Mouse (Mus musculus) midbrain, embryonic 16.5 days (tissue): ENCODE measurements around the gene Fam126a. TPM values are rescaled to one million over a fixed set of nuclear protein-coding genes. Genes with fewer than 3 reads are reported as not detected.

Source experiments
- ATAC-seq: fragments of 200-750 bp; cut with Nextera tagmentation; 2 replicates; pipeline ENCODE4 v1.8.0; 2017; ENCODE audit warnings: moderate TSS enrichment
- H3K27ac ChIP-seq: fragments of 300-500 bp; sonication (generic); 2 replicates; pipeline ENCODE4 v1.5.1; 2014; ENCODE audit warnings: mild to moderate bottlenecking, low read length, mixed read lengths
- H3K27me3 ChIP-seq: fragments of 300-500 bp; sonication (generic); 2 replicates; pipeline ENCODE4 v1.6.1; 2014; ENCODE audit warnings: low read depth, low read length, mixed read lengths; ENCODE audit not compliant: control insufficient read depth, insufficient read depth
- H3K36me3 ChIP-seq: fragments of 300-500 bp; sonication (generic); 2 replicates; pipeline ENCODE4 v1.6.1; 2014; ENCODE audit warnings: mild to moderate bottlenecking, low read length, moderate library complexity, mixed read lengths; ENCODE audit not compliant: control insufficient read depth, insufficient read depth
- H3K4me1 ChIP-seq: fragments of 300-500 bp; sonication (generic); 2 replicates; pipeline ENCODE4 v1.6.1; 2014; ENCODE audit warnings: mild to moderate bottlenecking, low read length, mixed read lengths; ENCODE audit not compliant: control insufficient read depth, insufficient read depth
- H3K4me2 ChIP-seq: fragments of 300-500 bp; sonication (generic); 2 replicates; pipeline ENCODE4 v1.6.1; 2014; ENCODE audit warnings: mild to moderate bottlenecking, low read length, mixed read lengths
- H3K4me3 ChIP-seq: fragments of 300-500 bp; sonication (generic); 2 replicates; pipeline ENCODE4 v1.5.1; 2014; ENCODE audit warnings: low read depth, mild to moderate bottlenecking, low read length, moderate library complexity, mixed read lengths
- H3K9ac ChIP-seq: fragments of 300-500 bp; sonication (generic); 2 replicates; pipeline ENCODE4 v1.6.1; 2014; ENCODE audit warnings: low read depth, low read length, mixed read lengths
- H3K9me3 ChIP-seq: fragments of 300-500 bp; sonication (generic); replicated peaks from 2 replicates; pipeline ENCODE4 v1.6.1; 2014; ENCODE audit warnings: mild to moderate bottlenecking, low read length, mixed read lengths; ENCODE audit not compliant: control insufficient read depth, poor library complexity, severe bottlenecking
- WGBS: fragments of 180-500 bp; shearing (Covaris S2); extraction: QIAGEN DNeasy Blood & Tissue Kit; methylation state at CpG from one replicate; pipeline ENCODE4 v1.1.7; 2014; 5-methylcytosine and 5-hydroxymethylcytosine counted together
- polyA plus RNA-seq: library from polyadenylated mRNA; unstranded; fragments of >200 nt; fragmentation: Nextera tagmentation; extraction: Ambion mirVana; gene quantifications from 2 replicates; pipeline ENCODE4 v1.2.1, GENCODE M21; 2015

The Fam126a gene
- polyA plus RNA-seq, 1 experiment from 2014 or later: 29.8 TPM

DNA sequence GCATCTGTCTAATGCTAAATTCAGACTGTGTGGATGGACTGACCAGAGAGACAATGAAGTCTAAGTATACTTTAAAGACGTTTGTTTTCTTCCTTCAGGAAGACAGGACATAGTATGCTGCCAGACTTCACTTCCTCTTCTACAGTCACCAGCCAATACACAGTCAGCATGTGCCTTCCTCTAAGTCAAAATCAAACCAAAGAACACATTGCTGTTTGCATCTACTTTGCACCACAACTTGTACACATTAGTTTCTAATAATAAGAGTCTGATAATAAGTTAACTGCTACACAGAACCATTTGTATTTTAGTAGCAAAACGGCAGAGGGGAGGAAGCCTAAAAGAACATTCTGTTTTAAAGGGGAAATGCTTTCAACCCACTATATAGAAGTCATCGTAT, 4.5 kb upstream of the Fam126a start:
- Histone ChIP-seq H3K36me3 (no peaks in the 10 kb centered on the region), H3K4me1 (no peaks in the 10 kb centered on the region), H3K4me3 (no peak overlapping the region), H3K27ac (no peak overlapping the region), H3K9me3 (no peaks in the 10 kb centered on the region), H3K9ac (no peak overlapping the region), H3K27me3 (no peaks in the 10 kb centered on the region), H3K4me2 (no peak overlapping the region)
- WGBS: 66% methylated on average over 3 of the region's 3 CpGs
- no peak for ATAC-seq

DNA sequence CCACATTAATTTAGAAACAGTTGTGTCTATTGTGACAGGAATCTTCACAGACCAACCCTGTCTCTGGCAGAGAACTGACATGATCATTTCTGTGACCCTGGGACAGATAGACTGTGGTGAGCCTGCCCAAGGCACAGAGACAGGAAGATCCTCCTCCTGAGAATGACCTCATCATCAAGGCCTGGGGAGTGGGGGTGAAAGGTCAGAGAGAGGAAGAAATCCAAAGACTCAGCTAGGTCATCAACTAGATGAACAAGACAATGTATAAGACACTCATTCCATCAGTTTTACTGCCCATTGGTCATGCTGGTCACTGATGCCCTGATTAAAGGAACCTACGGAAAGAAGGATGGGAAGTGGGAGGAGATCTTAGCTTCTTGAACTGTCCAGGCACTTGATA, 3.6 kb upstream of the Fam126a start:
- Histone ChIP-seq H3K27ac (no peak overlapping the region), H3K9ac (no peak overlapping the region), H3K27me3 (no peaks in the 10 kb centered on the region), H3K9me3 (no peaks in the 10 kb centered on the region), H3K4me2 (no peak overlapping the region), H3K36me3 (no peaks in the 10 kb centered on the region), H3K4me1 (peaks cover 3% of the 10 kb centered on the region; the same call in 1 of the 2 replicates), H3K4me3 (no peak overlapping the region)
- 85% methylated on average over 1 of the region's 1 CpGs for WGBS
- no peak for ATAC-seq

DNA sequence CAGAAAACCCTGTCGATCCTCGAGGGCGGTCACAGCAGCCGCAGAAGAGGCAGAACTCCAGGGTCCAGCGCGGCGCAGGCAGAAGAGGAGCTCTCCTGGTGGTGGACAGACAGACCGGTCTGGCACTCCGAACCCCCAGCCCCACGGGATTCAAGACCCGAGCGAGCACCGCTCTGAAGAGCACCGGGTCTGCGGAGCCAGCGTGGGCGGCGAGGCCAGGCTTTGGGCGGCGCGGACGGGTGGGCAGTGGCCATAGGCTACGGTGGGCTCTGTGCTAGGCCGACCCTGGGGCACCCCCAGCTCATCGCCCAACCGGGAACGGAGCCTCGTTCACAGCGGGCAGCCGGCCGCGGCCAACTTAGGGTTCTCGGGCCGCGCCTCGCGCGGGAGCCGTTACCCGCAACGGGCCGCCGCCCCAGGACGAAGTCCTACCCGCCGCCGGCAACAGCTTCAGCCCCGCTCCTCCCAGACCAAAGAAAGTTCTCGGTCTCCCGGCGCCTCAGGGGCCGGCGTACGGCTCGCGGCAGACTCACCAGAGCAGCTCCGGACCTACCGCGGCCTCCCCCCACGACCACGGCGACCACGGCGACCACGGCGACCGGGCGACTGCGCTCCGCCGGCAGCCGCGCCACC, 428 bp downstream of the Fam126a start:
- Histone ChIP-seq H3K4me3 (peak overlapping the region; percentile 93), H3K4me1 (peaks cover 6% of the 10 kb centered on the region), H3K36me3 (no peaks in the 10 kb centered on the region), H3K9me3 (no peaks in the 10 kb centered on the region), H3K4me2 (peak overlapping the region; percentile 80), H3K27me3 (no peaks in the 10 kb centered on the region), H3K27ac (peak overlapping the region; percentile 80), H3K9ac (peak overlapping the region; percentile 83)
- peak; percentile 83 for ATAC-seq
- under 1% methylated on average over 67 of the region's 73 CpGs for WGBS

DNA sequence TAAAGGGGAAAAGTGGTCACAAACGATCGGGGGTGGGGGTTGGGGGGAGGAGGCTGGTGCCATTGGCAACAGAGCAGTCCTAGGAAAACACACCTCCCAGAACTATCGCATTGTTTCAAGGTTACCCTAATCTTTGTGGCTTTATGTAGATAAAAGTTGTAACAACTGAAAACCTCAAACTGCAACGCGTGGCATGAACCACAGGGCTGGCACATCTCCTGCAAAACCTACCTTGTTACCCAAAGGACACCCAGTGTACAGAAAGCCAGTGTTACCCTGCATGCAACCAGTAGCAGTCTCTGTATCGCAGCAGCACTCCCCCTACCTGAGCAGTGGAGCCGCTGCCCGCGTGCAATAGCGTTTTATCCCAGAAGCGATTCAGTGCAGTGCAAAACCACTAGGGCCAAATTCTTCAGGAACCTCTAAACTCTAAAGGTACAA, 1.1 kb downstream of the Fam126a start:
- WGBS: 3% methylated on average over 11 of the region's 11 CpGs
- H3K9me3 ChIP-seq: no peaks in the 10 kb centered on the region
- ATAC-seq: peak; percentile 55
- peak overlapping the region; percentile 93 for H3K4me3 ChIP-seq
- no peaks in the 10 kb centered on the region for H3K27me3 ChIP-seq
- peak overlapping the region; percentile 80 for H3K4me2 ChIP-seq
- peak overlapping the region; percentile 80 for H3K27ac ChIP-seq
- peaks cover 6% of the 10 kb centered on the region for H3K4me1 ChIP-seq
- no peaks in the 10 kb centered on the region for H3K36me3 ChIP-seq
- peak overlapping the region; percentile 83 for H3K9ac ChIP-seq

DNA sequence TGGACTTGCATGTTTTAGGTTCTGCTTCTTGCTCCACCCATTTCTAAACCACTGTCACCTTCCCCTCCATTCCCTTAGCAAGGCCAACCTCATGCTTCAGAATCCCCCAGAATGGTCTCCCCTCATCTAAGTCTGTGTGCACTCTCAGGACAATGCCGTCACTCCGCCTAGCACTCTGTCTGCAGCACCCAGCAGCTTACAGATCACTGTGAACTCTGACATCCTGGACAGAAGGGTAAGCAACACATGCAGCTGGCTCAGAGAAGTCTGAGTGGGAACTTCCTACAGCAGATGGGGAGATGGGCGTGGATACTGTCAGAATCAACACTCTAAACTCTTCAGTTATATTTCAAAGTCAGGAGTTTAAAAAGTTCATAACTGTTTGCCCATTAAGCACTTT, 5.5 kb downstream of the Fam126a start:
- H3K4me2 ChIP-seq: no peak overlapping the region
- H3K9ac ChIP-seq: no peak overlapping the region
- no peak overlapping the region for H3K27ac ChIP-seq
- ATAC-seq: no peak
- 90% methylated on average over 3 of the region's 3 CpGs for WGBS
- H3K4me3 ChIP-seq: no peak overlapping the region
- H3K27me3 ChIP-seq: no peaks in the 10 kb centered on the region
- peaks cover 18% of the 10 kb centered on the region for H3K4me1 ChIP-seq
- H3K36me3 ChIP-seq: no peaks in the 10 kb centered on the region
- no peaks in the 10 kb centered on the region for H3K9me3 ChIP-seq

DNA sequence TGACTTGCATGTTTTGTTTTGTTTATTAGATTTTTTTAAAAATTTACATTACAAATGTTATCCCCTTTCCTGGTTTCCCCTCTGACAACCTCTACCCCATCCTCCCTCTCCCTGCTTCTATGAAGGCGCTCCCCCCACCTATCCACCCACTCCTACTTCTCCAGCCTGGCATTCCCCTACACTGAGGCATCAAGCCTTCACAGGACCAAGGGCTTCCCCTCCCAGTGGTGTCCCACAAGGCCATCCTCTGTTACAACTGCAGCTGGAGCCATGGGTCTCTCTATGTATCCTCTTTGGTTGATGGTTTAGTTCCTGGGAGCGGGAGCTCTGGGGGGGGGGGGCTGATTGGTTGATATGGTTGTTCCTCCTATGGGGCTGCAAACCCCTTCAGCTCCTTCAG, 7.3 kb downstream of the Fam126a start:
- H3K4me1 ChIP-seq: peaks cover 26% of the 10 kb centered on the region
- 97% methylated on average over 2 of the region's 2 CpGs for WGBS

DNA sequence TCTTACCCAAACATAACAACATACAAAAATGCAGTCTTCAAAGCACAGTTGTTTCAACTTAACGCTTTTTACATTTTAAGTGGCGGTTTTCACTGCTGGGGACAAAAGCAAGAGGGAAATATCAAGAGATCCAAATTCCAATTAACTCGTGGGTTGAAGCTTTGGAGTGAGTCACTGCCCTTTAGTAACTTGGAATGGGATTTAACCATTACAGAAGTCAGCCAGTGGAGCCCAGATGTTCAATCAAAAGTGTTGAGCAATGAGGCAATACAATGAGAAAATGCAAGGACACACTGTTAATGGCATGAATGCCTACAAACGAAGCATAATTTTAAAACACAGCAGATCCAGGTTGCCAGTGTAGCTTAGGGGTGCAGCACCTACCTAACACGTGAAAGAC, 8.8 kb downstream of the Fam126a start:
- Histone ChIP-seq H3K4me3 (no peak overlapping the region), H3K9ac (no peak overlapping the region), H3K27ac (no peak overlapping the region), H3K27me3 (no peaks in the 10 kb centered on the region), H3K4me2 (no peak overlapping the region), H3K9me3 (no peaks in the 10 kb centered on the region), H3K4me1 (peaks cover 26% of the 10 kb centered on the region), H3K36me3 (no peaks in the 10 kb centered on the region)
- WGBS: 66% methylated on average over 5 of the region's 5 CpGs
- no peak for ATAC-seq

More for the DNA sequence above, 7.3 kb downstream of the Fam126a start:
- no peak overlapping the region for H3K9ac ChIP-seq
- H3K4me2 ChIP-seq: no peak overlapping the region
- no peak overlapping the region for H3K4me3 ChIP-seq
- no peak for ATAC-seq
- no peaks in the 10 kb centered on the region for H3K9me3 ChIP-seq
- no peaks in the 10 kb centered on the region for H3K36me3 ChIP-seq
- no peaks in the 10 kb centered on the region for H3K27me3 ChIP-seq
- no peak overlapping the region for H3K27ac ChIP-seq

DNA sequence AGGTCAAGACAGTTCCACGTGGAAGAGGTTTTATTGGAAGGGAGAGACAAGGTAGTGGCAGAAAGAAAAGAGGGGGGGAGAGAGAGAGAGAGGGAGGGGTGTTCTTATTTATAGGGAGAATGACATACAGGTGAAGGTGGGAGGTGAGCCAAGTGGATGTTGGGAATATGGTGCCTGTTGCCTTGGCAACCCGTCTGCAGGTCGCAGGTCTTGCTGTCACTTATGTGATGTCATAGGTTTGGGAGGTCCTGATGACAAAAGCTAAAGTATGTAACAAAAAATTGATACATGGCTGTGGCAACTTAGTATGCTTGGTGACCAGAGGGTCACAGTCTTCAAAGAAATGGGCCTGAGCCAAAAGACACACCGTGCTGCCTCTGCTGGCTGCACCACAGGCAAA, 10.1 kb downstream of the Fam126a start:
- Histone ChIP-seq H3K27ac (peak overlapping the region; percentile 79; the same call in 1 of the 2 replicates), H3K4me3 (no peak overlapping the region), H3K36me3 (no peaks in the 10 kb centered on the region), H3K27me3 (no peaks in the 10 kb centered on the region), H3K9ac (no peak overlapping the region), H3K4me2 (no peak overlapping the region), H3K4me1 (peaks cover 26% of the 10 kb centered on the region), H3K9me3 (no peaks in the 10 kb centered on the region)
- ATAC-seq: peak; percentile 30; the same call in 1 of the 2 replicates
- 61% methylated on average over 4 of the region's 4 CpGs for WGBS

DNA sequence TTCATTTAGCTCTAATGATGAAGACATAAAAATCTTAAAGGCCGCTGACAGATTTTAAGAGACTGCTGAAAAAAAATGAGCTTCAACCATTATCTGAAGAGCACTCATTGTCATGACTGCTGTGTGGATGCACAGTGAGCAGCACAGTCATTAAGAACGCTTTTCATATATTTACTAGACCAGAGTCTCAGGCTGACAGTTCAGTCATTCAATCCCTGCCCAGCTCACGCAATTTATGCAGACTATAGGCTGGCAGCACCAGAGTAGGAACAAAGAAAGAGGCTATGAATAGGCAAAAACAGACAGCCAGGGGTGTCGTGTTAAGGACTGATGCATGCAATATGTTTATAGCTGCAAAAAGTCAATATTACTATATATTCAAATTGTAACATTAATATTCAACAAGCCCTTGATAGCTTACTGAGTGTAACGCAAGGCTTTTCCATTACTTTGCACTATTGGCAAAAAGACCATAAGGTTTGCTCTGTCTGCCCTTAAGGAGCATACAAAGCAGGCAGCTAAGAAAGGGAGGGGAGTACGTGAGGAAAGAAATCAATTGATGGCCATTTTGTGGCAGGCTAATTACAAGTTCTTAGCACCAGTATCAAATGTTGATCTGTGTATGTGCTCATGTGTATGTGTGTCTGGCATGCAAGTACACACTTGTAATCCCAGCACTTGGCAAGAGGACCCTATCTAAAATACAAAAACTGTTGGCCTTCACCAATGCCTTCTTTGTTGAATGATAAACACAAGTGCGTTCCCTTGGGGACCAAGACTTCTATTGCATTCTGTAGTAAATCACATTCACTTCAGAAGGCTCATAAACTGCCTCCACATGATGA, 10.9 kb downstream of the Fam126a start:
- Histone ChIP-seq H3K27ac (peak overlapping the region; percentile 79), H3K4me1 (peaks cover 26% of the 10 kb centered on the region), H3K9me3 (no peaks in the 10 kb centered on the region), H3K4me3 (no peak overlapping the region), H3K27me3 (no peaks in the 10 kb centered on the region), H3K36me3 (no peaks in the 10 kb centered on the region), H3K4me2 (peak overlapping the region; percentile 28), H3K9ac (peak overlapping the region; percentile 34; the same call in 1 of the 2 replicates)
- WGBS: 19% methylated on average over 7 of the region's 7 CpGs
- ATAC-seq: peak; percentile 80
